Mouse (Mus musculus) small intestine, adult 2 months (tissue): Measurements from ENCODE around the gene Gtf3a.

Source experiments
- CTCF ChIP-seq: fragments of 200-500 bp; IDR thresholded peaks from 2 replicates; pipeline ENCODE4 v1.5.1; 2012; ENCODE audit warnings: low read depth, mild to moderate bottlenecking, control low read depth, inconsistent platforms, low read length, moderate library complexity, mixed read lengths; ENCODE audit not compliant: insufficient replicate concordance, insufficient read length; ENCODE audit errors: extremely low read depth
- POLR2A ChIP-seq: fragments of 200-500 bp; IDR thresholded peaks from 2 replicates; pipeline ENCODE4 v1.6.1; 2012; ENCODE audit warnings: low read depth, mild to moderate bottlenecking, control low read depth, inconsistent platforms, low read length, moderate library complexity

DNA sequence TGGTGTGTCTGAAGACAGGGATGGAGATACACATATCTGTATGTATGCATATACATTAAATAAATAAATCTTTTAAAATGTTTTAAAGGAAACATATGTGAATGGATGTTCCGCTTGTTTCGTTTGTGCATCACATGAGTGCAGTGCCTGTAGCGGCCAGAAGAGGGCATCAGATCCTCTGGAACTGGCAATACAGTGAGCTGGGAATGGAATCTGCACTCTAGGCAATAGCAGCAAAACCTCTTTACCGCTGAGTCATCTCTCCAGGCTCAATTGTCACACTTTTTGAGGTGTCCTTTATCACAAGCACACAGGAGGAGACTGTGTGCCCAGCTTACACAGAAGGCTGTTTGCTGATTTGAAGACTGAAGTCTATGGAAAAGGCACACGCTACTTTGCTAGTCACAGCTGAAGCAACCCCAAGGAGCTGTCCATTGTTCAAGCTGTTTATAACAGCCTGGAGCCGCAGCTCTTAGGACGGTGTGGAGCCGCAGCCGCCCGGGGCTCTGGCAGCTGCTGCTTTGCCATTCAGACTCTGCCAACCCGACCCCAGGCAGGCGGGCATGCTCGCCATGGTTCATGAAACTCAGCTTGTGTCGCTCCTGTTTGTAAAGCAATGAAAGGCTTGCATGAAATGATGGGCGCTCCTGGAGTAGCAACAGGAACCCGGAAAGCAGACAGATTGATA, 9.2 kb upstream of the Gtf3a start:
- TF ChIP-seq CTCF (peak; percentile 52; the same call in 1 of the 2 replicates), POLR2A (no peak)
